Mouse (Mus musculus) lung, embryonic 14.5 days (tissue): ENCODE data around the gene Olfr1440. TPM values are rescaled to one million over a fixed set of nuclear protein-coding genes. Genes with fewer than 3 reads are reported as not detected.

Source experiments
- ATAC-seq: fragments of 200-750 bp; cut with Nextera tagmentation; 2 replicates; pipeline ENCODE4 v1.8.0; 2017; ENCODE audit warnings: mild to moderate bottlenecking, moderate TSS enrichment, moderate library complexity; ENCODE audit not compliant: insufficient read depth
- DNase-seq: peaks from one replicate; pipeline ENCODE4 v3.0.0-alpha.2; 2015
- H3K27ac ChIP-seq: fragments of 300-500 bp; sonication (generic); 2 replicates; pipeline ENCODE4 v1.5.1; 2014; ENCODE audit warnings: low read depth, mild to moderate bottlenecking, moderate library complexity
- H3K27me3 ChIP-seq: fragments of 300-500 bp; sonication (generic); 2 replicates; pipeline ENCODE4 v1.6.1; 2014; ENCODE audit warnings: low read length, control low read depth; ENCODE audit not compliant: insufficient read depth
- H3K36me3 ChIP-seq: fragments of 300-500 bp; sonication (generic); 2 replicates; pipeline ENCODE4 v1.6.1; 2014; ENCODE audit warnings: control low read depth; ENCODE audit not compliant: insufficient read depth
- H3K4me1 ChIP-seq: fragments of 300-500 bp; sonication (generic); 2 replicates; pipeline ENCODE4 v1.6.1; 2014; ENCODE audit warnings: antibody characterized with exemption, control low read depth; ENCODE audit not compliant: insufficient read depth
- H3K4me2 ChIP-seq: fragments of 300-500 bp; sonication (generic); 2 replicates; pipeline ENCODE4 v1.6.1; 2014; ENCODE audit warnings: mild to moderate bottlenecking
- H3K4me3 ChIP-seq: fragments of 300-500 bp; sonication (generic); 2 replicates; pipeline ENCODE4 v1.5.1; 2014; ENCODE audit warnings: low read depth, low read length
- H3K9ac ChIP-seq: fragments of 300-500 bp; sonication (generic); 2 replicates; pipeline ENCODE4 v1.6.1; 2014
- H3K9me3 ChIP-seq: fragments of 300-500 bp; sonication (generic); 2 replicates; pipeline ENCODE4 v1.6.1; 2016; ENCODE audit warnings: low read depth, low read length, control low read depth
- CTCF ChIP-seq: IDR thresholded peaks from 2 replicates; pipeline ENCODE4 v1.5.1; 2016; ENCODE audit warnings: antibody characterized with exemption, low read depth
- WGBS: fragments of 180-500 bp; shearing (Covaris S2); extraction: QIAGEN DNeasy Blood & Tissue Kit; methylation state at CpG from one replicate; pipeline ENCODE4 v1.1.7; 2014; 5-methylcytosine and 5-hydroxymethylcytosine counted together
- polyA plus RNA-seq: library from polyadenylated mRNA; unstranded; fragments of >200 nt; fragmentation: Nextera tagmentation; extraction: Ambion mirVana; gene quantifications from 2 replicates; pipeline ENCODE4 v1.2.1, GENCODE M21; 2014

Olfr1440 gene
- polyA plus RNA-seq, 1 experiment from 2014 or later, result not detected

- no peak for DNase-seq
- no peaks in the 10 kb centered on the region for H3K9me3 ChIP-seq
- ATAC-seq, result no peak
- H3K27me3 ChIP-seq, result no peaks in the 10 kb centered on the region
- no peak overlapping the region for H3K4me2 ChIP-seq
- 83% methylated on average over 5 of the region's 5 CpGs for WGBS
- no peak for TF ChIP-seq CTCF
- H3K36me3 ChIP-seq, result no peaks in the 10 kb centered on the region
- H3K27ac ChIP-seq, result no peak overlapping the region
- H3K4me1 ChIP-seq, result no peaks in the 10 kb centered on the region
- H3K4me3 ChIP-seq, result no peak overlapping the region
- H3K9ac ChIP-seq, result no peak overlapping the region
Measured at GRCm38 (mm10) chr19:12427101-12427500, 40.0 kb downstream of the Olfr1440 start.

- DNase-seq (no peak), ATAC-seq (no peak)
- no peak within 1 kb of the TSS for H3K9ac ChIP-seq
- H3K27me3 ChIP-seq, result no peaks in the 10 kb centered on the region
- H3K9me3 ChIP-seq, result no peaks in the 10 kb centered on the region
- no peak within 1 kb of the TSS for H3K4me2 ChIP-seq
- TF ChIP-seq CTCF, result no peak
- 91% methylated on average over 6 of the region's 6 CpGs for WGBS
- no peak within 1 kb of the TSS for H3K27ac ChIP-seq
- H3K36me3 ChIP-seq, result no peaks in the 10 kb centered on the region
- no peaks in the 10 kb centered on the region for H3K4me1 ChIP-seq
- no peak within 1 kb of the TSS for H3K4me3 ChIP-seq
Measured at GRCm38 (mm10) chr19:12427605-12428004, 40.5 kb downstream of the Olfr1440 start, which contains the start of gene Pfpl. Gene Pfpl (plus strand): TSS chr19:12427905.

- Histone ChIP-seq H3K27me3 (no peaks in the 10 kb centered on the region), H3K4me3 (no peak overlapping the region), H3K9ac (no peak overlapping the region), H3K4me2 (no peak overlapping the region), H3K4me1 (no peaks in the 10 kb centered on the region), H3K36me3 (no peaks in the 10 kb centered on the region), H3K27ac (no peak overlapping the region), H3K9me3 (no peaks in the 10 kb centered on the region)
- peak; percentile 49; the same call in 1 of the 2 replicates for ATAC-seq
- 6% methylated on average over 2 of the region's 2 CpGs for WGBS
- peak; percentile 70 for TF ChIP-seq CTCF
- DNase-seq, result peak; percentile 72
Measured at GRCm38 (mm10) chr19:12433033-12433432, 46.0 kb downstream of the Olfr1440 start.

- Histone ChIP-seq H3K36me3 (no peaks in the 10 kb centered on the region), H3K4me3 (no peak overlapping the region), H3K27ac (no peak overlapping the region), H3K4me2 (no peak overlapping the region), H3K27me3 (no peaks in the 10 kb centered on the region), H3K9ac (no peak overlapping the region), H3K9me3 (no peaks in the 10 kb centered on the region), H3K4me1 (no peaks in the 10 kb centered on the region)
- TF ChIP-seq CTCF, result no peak
- ATAC-seq (no peak), DNase-seq (no peak)
- 82% methylated on average over 4 of the region's 4 CpGs for WGBS
Measured at GRCm38 (mm10) chr19:12435011-12435416, 47.9 kb downstream of the Olfr1440 start.

DNA sequence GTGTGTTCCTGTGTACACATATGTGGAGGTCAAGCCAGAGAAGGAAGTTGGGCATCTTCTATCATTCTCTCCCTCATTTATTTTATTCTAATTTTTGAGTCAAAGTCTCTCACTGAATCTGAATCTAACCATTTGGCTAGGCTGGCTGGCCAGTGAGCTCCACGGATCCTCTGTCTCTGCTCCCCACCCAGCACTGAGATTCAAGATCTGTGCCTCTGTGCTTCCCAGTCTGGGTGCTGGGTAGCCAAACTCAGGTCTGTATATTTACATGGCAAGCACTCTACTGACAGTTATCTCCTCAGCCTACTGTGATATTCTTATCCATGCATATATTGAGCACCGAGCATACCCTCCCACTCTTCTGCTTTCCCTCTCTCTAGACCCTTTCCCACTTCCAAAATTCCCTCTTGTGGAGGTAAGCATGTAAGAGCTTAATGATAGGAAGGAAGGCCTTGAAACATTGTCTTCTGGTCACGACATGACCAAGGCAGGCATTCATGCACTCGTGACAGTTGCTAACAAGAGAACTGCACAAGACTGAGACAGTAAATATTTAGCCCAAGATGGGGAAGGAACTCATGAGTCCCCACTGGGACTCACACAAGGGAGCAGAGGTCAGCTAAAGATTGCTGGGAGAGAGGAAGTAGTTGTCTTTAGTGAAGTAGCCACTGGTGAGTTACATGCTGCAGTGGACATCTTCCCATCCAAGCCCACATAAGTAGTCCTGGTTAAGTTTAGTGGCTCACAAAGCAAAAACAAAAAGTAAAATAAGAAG is 48.9 kb downstream of the Olfr1440 start:
- H3K9ac ChIP-seq, result no peak overlapping the region
- no peak for ATAC-seq
- no peak overlapping the region for H3K4me3 ChIP-seq
- H3K27ac ChIP-seq, result no peak overlapping the region
- TF ChIP-seq CTCF, result no peak
- no peaks in the 10 kb centered on the region for H3K4me1 ChIP-seq
- no peaks in the 10 kb centered on the region for H3K27me3 ChIP-seq
- peak; percentile 6 for DNase-seq
- H3K4me2 ChIP-seq, result no peak overlapping the region
- H3K9me3 ChIP-seq, result no peaks in the 10 kb centered on the region
- H3K36me3 ChIP-seq, result no peaks in the 10 kb centered on the region
- 72% methylated on average over 4 of the region's 4 CpGs for WGBS

- no peaks in the 10 kb centered on the region for H3K4me1 ChIP-seq
- H3K36me3 ChIP-seq, result no peaks in the 10 kb centered on the region
- H3K4me3 ChIP-seq, result no peak overlapping the region
- H3K27me3 ChIP-seq, result no peaks in the 10 kb centered on the region
- DNase-seq (no peak), ATAC-seq (no peak)
- H3K4me2 ChIP-seq, result no peak overlapping the region
- TF ChIP-seq CTCF, result no peak
- no peaks in the 10 kb centered on the region for H3K9me3 ChIP-seq
- 47% methylated on average over 1 of the region's 1 CpGs for WGBS
- H3K27ac ChIP-seq, result no peak overlapping the region
- no peak overlapping the region for H3K9ac ChIP-seq
Measured at GRCm38 (mm10) chr19:12439581-12439980, 52.5 kb downstream of the Olfr1440 start.

- Histone ChIP-seq H3K4me3 (no peak overlapping the region), H3K4me2 (no peak overlapping the region), H3K9ac (no peak overlapping the region), H3K36me3 (no peaks in the 10 kb centered on the region), H3K4me1 (no peaks in the 10 kb centered on the region), H3K27ac (no peak overlapping the region), H3K27me3 (no peaks in the 10 kb centered on the region), H3K9me3 (no peaks in the 10 kb centered on the region)
- DNase-seq, result no peak
- WGBS, result 71% methylated on average over 5 of the region's 5 CpGs
- no peak for ATAC-seq
- no peak for TF ChIP-seq CTCF
Measured at GRCm38 (mm10) chr19:12440103-12440725, 53.1 kb downstream of the Olfr1440 start.
